Mouse (Mus musculus): ENCODE results near the gene Ffar1.

The Ffar1 gene

GRCm38 (mm10) chr7:30861464-30861863, at the start of gene Ffar1:
Gene Ffar1, minus strand, starts transcription at chr7:30861564.
- no peak for DNase-seq (ENCODE audit: low spot score in 2 of 2)

GRCm38 (mm10) chr7:30909773-30910172, 48.4 kb upstream of the Ffar1 start:
- DNase-seq (ENCODE audit: low spot score in 2 of 2) = no peak

GRCm38 (mm10) chr7:30908992-30909431, 47.6 kb upstream of the Ffar1 start:
- no peak for DNase-seq (ENCODE audit: low spot score in 2 of 2)

GRCm38 (mm10) chr7:30908277-30908991, 47.1 kb upstream of the Ffar1 start:
- DNase-seq (ENCODE audit: low spot score in 2 of 2) = no peak

GRCm38 (mm10) chr7:30904042-30904441, 42.7 kb upstream of the Ffar1 start:
- DNase-seq (ENCODE audit: low spot score in 2 of 2) = no peak

GRCm38 (mm10) chr7:30895217-30895616, 33.9 kb upstream of the Ffar1 start:
- no peak for DNase-seq (ENCODE audit: low spot score in 2 of 2)

GRCm38 (mm10) chr7:30892515-30892914, 31.2 kb upstream of the Ffar1 start:
- no peak for DNase-seq (ENCODE audit: low spot score in 2 of 2)

- DNase-seq (ENCODE audit: low spot score in 2 of 2) = no peak
These were observed 30.4 kb upstream of the Ffar1 start for GRCm38 (mm10) chr7:30891746-30892145.

- no peak for DNase-seq (ENCODE audit: low spot score in 2 of 2)
These were observed 29.3 kb upstream of the Ffar1 start for GRCm38 (mm10) chr7:30890681-30891080.

- no peak for DNase-seq (ENCODE audit: low spot score in 2 of 2)
These were observed 27.4 kb upstream of the Ffar1 start for GRCm38 (mm10) chr7:30888786-30889185.

- DNase-seq (ENCODE audit: low spot score in 2 of 2) = no peak
These were observed 26.3 kb upstream of the Ffar1 start for GRCm38 (mm10) chr7:30887568-30888188.

GRCm38 (mm10) chr7:30886852-30887251, 25.5 kb upstream of the Ffar1 start:
- DNase-seq (ENCODE audit: low spot score in 2 of 2) = no peak

- no peak for DNase-seq (ENCODE audit: low spot score in 2 of 2)
These were observed 22.7 kb upstream of the Ffar1 start for GRCm38 (mm10) chr7:30884047-30884446.

- DNase-seq (ENCODE audit: low spot score in 2 of 2) = no peak
These were observed 20.0 kb upstream of the Ffar1 start for GRCm38 (mm10) chr7:30881367-30881766.

GRCm38 (mm10) chr7:30880176-30880575, 18.8 kb upstream of the Ffar1 start, which contains the start of gene Cd22:
Gene Cd22, minus strand, starts transcription at chr7:30880342.
- no peak for DNase-seq (ENCODE audit: low spot score in 2 of 2)

GRCm38 (mm10) chr7:30878950-30879349, 17.6 kb upstream of the Ffar1 start:
- DNase-seq (ENCODE audit: low spot score in 2 of 2) = no peak

GRCm38 (mm10) chr7:30873083-30873482, 11.7 kb upstream of the Ffar1 start:
- DNase-seq (ENCODE audit: low spot score in 2 of 2) = peak in 1 of 2 experiments; percentile 76

GRCm38 (mm10) chr7:30863386-30863785, 2.0 kb upstream of the Ffar1 start:
- no peak for DNase-seq (ENCODE audit: low spot score in 2 of 2)

GRCm38 (mm10) chr7:30859635-30860402, 1.5 kb downstream of the Ffar1 start:
- peak; percentile 49 to 71 for DNase-seq (ENCODE audit: low spot score in 2 of 2)

- DNase-seq (ENCODE audit: low spot score in 2 of 2) = peak; percentile 59 to 75
These were observed 2.1 kb downstream of the Ffar1 start for GRCm38 (mm10) chr7:30859290-30859634.

GRCm38 (mm10) chr7:30857746-30858145, 3.6 kb downstream of the Ffar1 start:
- DNase-seq (ENCODE audit: low spot score in 2 of 2) = no peak

- no peak for DNase-seq (ENCODE audit: low spot score in 2 of 2)
These were observed 5.3 kb downstream of the Ffar1 start, which contains the start of gene Ffar3 for GRCm38 (mm10) chr7:30856078-30856477. Gene Ffar3, minus strand, starts transcription at chr7:30856178.

All from cerebellum, postnatal 4 days (tissue).